Mouse (Mus musculus) brain, embryonic 14.5 days (tissue): ENCODE measurements around the gene Pla2g4c. TPM values are rescaled to one million over a fixed set of nuclear protein-coding genes. Genes with fewer than 3 reads are reported as not detected.
"Not testable (repeated sequence)": the region's sequence is repeated elsewhere in the genome, so short reads cannot be mapped to it uniquely, and the experiment has no call there.

ENCODE experiments used
- DNase-seq: peaks from one replicate; pipeline ENCODE4 v3.0.0-alpha.2; 2011; ENCODE audit warnings: low read depth
- CTCF ChIP-seq: fragments of 200-500 bp; IDR thresholded peaks from 2 replicates; pipeline ENCODE4 v1.5.1; 2012; ENCODE audit warnings: inconsistent platforms, mild to moderate bottlenecking, moderate library complexity, borderline replicate concordance; ENCODE audit not compliant: insufficient read depth, insufficient read length; ENCODE audit errors: extremely low read depth
- POLR2A ChIP-seq: fragments of 200-500 bp; IDR thresholded peaks from 2 replicates; pipeline ENCODE4 v1.6.1; 2012; ENCODE audit warnings: mild to moderate bottlenecking, inconsistent platforms, borderline replicate concordance; ENCODE audit not compliant: poor library complexity, insufficient read depth, insufficient read length, severe bottlenecking; ENCODE audit errors: extremely low read depth
- polyA plus RNA-seq: library from polyadenylated mRNA; depleted of rRNA; stranded (reverse); fragments of >200 nt; gene quantifications from 2 replicates; pipeline ENCODE4 v1.2.3, GENCODE M21; 2012; rRNA removed

Gene Pla2g4c
- 2.7 and 3.5 TPM in 2 replicates for polyA plus RNA-seq

DNA sequence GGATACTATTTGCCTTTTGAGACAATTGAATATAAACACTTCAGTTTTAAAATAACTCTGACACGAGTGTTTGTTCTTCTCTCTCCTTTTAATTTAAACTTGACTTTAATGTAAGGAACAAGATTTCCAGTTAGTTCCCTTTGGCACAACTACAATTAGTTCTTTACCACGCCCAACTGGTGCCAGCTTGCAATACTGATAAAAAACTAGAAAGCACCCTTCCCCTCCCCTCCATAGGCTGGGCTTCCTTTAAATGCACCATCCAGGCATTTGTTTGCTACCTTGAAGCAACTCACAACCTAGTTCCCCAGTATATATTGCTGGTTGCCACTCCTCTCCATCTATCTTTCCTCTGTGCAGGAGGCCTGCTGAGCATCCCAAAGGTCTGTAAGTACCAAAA is at the start of gene Pla2g4c:
Pla2g4c (plus strand) TSS at position 340 of the 400 bp plus-strand sequence.
- DNase-seq: no peak
- TF ChIP-seq POLR2A (no peak), CTCF (no peak)

GRCm38 (mm10) chr7:13277081-13277480 is 47.4 kb upstream of the Pla2g4c start, which contains the start of gene Lig1:
Gene Lig1 (plus strand): TSS chr7:13277283.
- TF ChIP-seq POLR2A: no peak
- TF ChIP-seq CTCF: no peak
- DNase-seq: no peak

- no peak for DNase-seq
- no peak for TF ChIP-seq CTCF
- TF ChIP-seq POLR2A: no peak
Observed at GRCm38 (mm10) chr7:13277833-13278232, 46.6 kb upstream of the Pla2g4c start.

GRCm38 (mm10) chr7:13278308-13278891 is 46.1 kb upstream of the Pla2g4c start, which contains the start of gene Zswim9:
Gene Zswim9 (minus strand): TSS chr7:13278721.
- peak; percentile 98 for DNase-seq
- TF ChIP-seq POLR2A: no peak
- TF ChIP-seq CTCF: no peak

DNA sequence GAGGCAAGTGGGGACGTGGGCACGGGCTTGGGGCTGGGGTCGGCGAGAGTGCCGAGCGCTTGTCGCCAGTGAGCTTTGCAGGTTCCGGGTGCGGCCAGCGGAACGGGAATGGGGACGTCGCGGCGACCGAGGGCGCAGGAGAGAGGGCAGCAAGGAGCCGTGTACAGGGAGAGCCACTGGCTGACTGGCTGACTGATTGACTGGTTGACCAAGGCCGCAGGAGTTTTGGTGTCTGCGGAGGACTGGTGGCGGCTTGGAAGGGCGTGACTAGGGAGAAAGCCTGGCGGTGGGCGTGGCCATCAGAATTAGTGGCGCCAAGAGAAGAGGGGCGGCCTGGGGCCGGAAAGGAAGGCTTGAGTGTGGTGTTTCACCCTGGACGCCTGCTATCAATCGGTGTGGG is 45.5 kb upstream of the Pla2g4c start:
- DNase-seq: not testable (repeated sequence)

DNA sequence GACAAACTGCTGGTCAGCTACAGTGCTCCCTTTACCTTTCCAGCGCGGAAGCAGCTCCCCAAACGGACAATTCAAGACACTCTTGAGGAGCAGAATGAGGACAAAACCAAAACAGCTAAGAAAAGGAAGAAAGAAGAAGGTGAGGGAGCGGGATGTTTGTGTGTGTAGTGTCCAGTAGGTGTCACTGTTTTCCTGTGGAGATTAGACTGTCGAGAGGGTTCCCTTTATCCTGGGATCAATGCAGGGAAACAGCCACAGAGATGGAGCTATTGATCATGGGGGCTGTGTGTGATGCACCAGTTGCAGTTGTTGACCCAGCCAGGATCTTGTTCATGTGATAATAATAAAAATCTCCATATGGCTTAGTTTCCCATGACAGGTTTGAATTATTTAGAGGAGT is 35.8 kb upstream of the Pla2g4c start:
- TF ChIP-seq POLR2A (no peak), CTCF (peak; percentile 67; the same call in 1 of the 2 replicates)
- peak; percentile 49 for DNase-seq

DNA sequence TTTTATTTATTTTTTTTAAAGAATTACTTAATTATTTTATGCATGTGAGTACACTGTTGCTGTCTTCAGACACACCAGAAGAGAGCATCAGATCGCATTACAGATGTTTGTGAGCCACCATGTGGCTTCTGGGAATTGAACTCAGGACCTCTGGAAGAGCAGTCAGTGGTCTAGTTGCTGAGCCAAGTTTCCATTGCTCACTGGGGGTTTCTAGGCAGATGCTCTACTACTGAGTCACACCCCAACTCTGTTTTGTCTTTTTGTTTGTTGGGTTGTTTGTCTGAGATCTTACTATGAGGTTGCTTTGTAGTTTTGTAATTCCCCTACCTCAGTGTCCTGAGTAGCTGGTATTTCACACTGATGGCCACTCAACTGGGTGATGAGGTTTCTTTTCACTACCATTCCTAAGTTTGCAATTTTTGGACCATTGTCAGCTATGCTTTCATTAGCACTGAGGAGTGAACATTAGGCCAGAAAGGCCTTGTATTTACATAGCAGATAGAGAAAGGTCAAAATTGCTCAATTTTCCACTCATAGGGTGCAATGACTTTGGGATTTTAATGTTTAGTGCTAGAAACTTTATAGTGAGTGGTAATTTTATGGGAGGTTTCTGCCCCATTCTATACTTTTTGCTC is 34.3 kb upstream of the Pla2g4c start:
- no peak for DNase-seq
- TF ChIP-seq CTCF (no peak), POLR2A (no peak)

GRCm38 (mm10) chr7:13291370-13291769 is 33.1 kb upstream of the Pla2g4c start:
- TF ChIP-seq POLR2A (no peak), CTCF (no peak)
- DNase-seq: no peak

- TF ChIP-seq CTCF: no peak
- no peak for TF ChIP-seq POLR2A
- DNase-seq: peak; percentile 6
Observed at GRCm38 (mm10) chr7:13293878-13294855, 30.3 kb upstream of the Pla2g4c start.

DNA sequence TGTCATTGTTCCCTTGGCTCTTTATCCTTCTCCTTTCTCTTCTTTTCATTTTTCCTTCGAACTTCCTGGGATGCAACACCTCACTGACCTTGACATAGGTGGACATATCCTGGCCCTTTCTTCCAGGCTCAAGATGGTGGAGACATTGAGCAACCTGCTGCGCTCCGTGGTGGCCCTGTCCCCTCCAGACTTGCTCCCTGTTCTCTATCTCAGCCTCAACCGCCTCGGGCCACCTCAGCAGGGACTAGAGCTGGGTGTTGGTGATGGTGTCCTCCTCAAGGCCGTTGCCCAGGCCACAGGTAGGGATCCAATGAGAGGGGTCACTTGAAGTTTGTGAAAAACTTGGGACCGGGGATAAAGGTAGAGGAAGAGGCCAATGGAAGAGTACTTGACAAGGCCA is 29.2 kb upstream of the Pla2g4c start:
- no peak for TF ChIP-seq POLR2A
- TF ChIP-seq CTCF: no peak
- DNase-seq: no peak

- no peak for TF ChIP-seq POLR2A
- TF ChIP-seq CTCF: no peak
- DNase-seq: no peak
Observed at GRCm38 (mm10) chr7:13297636-13298035, 26.8 kb upstream of the Pla2g4c start.
